Mouse (Mus musculus): ENCODE results near the gene Gfm2. TPM values are rescaled to one million over a fixed set of nuclear protein-coding genes. Genes with fewer than 3 reads are reported as not detected.
A peak's percentile ranks its signal among the peaks of the same experiment; 100 is the strongest.

Gfm2 gene
- total RNA-seq, 2 experiments from 2014 or later = 23.4 to 24.1 TPM

DNA sequence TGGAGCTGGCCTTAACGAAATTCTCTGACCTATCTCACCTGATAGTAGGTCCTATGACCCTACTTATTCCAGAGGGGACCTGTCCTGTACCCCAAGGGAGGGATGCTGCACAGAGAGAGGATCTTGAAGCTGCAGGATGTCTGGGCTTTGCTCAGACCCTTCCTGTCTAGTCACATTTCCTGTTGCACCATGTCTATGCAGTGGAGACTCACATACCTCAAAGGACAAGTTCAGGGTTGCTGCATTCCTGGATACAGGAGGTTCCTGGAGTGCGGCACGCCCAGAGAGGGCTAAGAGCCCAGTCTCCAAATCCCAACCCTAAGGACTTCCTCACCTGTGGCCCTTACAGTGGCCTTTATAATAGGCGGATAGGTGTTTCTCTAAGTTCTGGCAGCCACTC lies 48.6 kb downstream of the Gfm2 start:
- intact Hi-C loops (cut with DNase I) = no loop called here
- DNase-seq = no peak

DNA sequence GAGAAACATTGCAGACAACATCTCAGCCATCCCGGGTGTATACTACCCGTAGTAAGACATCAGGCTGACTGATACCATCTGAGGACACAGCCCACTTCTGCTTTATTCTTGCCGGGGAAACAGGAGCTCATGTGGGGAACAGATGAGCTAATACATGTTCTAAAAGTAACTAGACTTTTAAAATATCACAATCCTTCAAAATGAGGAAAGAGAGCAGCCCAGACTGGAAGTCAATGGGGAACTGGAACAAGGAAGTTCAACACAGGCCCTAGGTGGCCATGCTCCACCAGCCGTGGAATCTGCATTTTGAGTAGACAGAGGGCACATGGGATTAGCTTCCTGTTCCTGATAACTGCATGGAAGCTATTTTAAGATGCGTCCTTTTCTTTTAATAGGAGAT lies 50.0 kb downstream of the Gfm2 start:
- no peak for DNase-seq
- intact Hi-C loops (cut with DNase I) = no loop called here

DNA sequence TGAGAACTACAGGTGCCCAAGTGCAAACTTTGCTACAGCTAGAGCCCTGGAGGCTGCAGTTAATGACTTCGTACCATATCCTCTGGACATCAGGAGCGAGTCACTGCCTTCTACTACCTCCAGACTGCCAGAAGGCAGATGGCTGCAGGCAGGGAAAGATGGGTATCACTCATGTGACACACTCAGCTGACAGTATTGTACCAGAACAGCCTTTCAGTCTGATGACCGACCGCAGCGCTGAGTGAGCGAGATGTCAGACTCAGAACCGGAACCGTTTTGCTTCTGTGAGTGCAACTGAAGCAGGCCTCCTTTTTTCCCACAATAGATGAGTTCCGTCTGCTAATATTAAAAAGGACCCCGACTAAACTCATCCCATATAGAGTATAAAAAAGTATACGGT lies 54.9 kb downstream of the Gfm2 start:
- intact Hi-C loops (cut with DNase I) = no loop called here
- DNase-seq = no peak

DNA sequence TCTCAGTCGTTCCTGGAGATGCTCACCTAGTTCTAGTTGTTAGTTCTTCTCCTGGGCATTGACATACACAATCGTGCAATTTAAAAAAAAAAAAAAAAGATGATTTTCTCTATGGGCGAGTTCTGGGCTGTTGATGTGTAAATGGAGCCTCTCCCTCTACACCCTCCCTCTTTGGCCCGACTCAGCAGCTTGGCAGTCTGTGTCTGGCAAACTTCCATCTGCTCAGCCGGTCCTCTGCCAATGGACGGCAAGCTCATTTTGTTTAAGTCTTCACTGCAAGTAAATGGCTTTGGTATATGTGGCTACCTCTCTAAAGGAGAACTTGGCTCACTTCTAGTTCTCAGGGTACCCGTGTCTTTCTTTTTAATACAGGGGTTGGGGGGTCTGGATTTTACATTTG lies 55.7 kb downstream of the Gfm2 start:
- DNase-seq = peak; percentile 89
- intact Hi-C loops (cut with DNase I) = no loop called here

DNA sequence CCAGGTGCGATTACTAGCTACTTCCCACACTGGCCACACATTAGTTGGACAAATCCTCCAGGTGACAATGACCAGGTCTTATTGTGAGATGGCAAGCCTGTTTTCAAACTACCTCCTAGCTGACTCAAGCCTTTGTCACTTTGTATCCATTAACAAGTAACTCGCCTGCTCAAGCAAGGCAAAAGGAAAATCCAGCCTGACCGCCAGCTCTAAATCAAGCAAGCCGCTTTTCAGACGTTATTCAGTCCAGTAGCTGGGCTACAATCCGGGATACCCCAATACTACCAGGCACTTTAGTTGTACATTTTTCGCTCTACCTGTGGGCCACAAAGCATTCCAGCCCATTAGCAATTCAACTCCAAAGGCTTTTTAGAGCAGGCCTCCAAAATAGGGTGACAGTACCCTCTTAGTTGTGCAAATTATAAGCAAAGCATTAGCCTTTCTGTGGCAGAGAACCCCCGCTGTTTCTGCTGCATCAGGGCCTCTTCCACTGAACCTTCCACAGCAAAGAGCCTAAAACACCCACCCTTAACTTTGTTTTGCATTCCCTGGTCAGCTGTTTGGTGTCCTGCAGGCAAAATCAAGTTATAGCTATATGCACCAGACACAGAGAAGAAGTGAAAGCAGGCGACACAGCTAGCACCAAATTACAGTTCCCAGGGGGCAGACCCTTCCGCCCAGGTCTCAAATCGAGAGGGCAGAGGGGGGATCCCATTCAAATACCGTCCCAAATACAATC lies 58.6 kb downstream of the Gfm2 start:
- intact Hi-C loops (cut with DNase I) = no loop called here
- no peak for DNase-seq

DNA sequence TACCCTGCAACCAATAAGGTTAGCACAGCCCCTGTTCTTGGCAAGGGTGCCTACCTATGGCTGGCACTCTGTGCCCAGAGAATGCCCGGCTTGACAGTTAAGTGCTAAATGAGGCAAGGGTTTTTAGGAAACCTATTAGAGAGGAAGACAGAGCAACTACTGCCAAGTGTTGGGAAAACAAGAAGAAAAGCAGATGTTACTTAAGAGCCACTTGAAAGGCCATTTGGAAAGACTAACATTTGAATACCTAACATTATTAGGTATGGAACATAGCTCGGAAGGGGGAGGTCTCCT lies 59.1 kb downstream of the Gfm2 start:
- intact Hi-C loops (cut with DNase I) = no loop called here
- no peak for DNase-seq

DNA sequence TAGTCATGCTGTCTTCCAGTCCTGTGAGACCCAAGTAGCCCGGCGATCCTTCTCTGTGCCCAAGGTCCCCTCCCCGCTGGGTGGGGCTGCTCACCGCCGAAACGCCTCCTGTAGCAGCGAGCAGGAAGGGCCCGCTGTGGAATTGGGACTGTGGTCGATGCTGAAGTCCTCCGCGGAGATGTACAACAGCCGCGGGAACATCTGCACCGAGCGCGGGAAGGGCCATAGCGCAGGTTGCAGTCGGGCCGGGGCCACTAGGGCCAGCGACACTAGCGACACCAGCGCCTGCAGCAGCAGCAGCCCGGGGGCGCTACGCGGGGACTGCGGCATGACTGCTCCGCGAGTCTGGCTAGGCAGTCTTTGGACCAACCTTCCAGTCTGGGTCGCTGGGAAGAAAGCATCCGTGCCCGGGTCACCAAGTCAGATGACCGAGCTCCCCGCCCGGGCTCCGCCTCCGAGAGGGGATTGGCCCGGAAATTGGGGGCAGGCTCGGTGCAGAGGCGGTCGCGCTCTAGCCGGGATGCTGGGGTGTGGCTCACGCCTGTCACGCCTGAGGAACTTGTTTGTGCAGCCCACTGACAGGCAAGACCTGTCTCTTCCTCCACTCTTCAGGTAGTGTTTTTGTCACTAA lies 60.3 kb downstream of the Gfm2 start, which contains the start of gene Hexb:
TSS of gene Hexb (minus strand) at position 426 of the 631 bp plus-strand sequence.
- DNase-seq = peak; percentile 87
- intact Hi-C loops (cut with DNase I) = no loop called here

DNA sequence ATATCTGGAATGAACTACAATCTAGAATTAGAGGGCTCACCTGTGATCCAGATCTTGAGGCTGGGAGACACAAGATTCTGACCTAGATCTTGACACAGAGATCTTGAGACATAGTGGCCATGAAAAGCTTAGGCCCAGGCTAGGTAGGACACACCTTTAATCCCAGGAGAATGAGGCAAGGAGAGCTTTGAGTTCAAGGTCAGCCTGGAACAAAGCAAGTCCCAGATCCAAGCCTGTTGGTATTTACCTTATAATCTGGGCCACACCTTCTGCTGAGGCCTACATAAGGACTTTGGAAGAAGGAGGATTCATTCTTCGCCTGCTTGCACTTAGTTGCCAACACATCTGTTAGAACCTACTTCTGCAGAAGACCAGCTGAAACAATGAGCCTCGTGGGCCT lies 61.4 kb downstream of the Gfm2 start:
- intact Hi-C loops (cut with DNase I) = no loop called here
- DNase-seq = no peak

DNA sequence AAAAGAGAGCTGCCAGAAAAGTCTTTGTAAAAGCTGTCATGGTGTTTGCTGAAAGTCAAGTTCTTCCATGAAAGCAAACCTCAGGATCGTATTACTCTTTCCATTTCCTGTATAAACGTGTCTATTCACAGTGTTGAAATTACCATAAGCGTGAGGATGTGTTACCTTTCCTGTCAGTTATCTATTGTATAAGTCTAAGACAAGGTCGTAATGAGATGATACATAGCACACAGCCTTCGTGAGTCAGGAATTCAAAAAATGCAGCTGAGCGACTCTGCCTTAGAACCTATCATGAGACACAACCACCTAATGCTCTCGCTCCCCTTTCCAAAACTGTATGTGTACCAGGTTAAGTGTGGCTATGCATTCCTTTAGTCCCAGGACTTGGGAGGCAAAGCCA lies 63.3 kb downstream of the Gfm2 start:
- DNase-seq = no peak
- intact Hi-C loops (cut with DNase I) = no loop called here

DNA sequence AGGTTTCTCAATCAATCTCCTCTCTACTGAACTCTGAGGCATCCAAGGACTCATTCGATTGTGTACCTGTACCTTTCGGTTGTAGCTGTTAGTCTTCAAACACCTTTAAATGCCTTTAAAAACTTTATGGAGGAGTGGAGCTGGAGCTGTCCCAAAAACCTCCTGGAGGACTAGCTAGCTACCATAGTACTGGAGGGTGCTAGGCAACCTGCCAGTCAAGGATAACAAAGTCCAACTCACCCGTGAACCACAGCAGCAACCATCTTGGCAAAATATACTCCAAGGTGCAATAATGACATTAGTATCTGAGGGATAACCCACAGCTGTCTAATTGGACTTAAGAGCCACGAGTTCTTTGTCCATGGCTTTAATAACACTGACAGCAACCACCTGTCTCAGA lies 64.2 kb downstream of the Gfm2 start:
- intact Hi-C loops (cut with DNase I) = no loop called here

DNA sequence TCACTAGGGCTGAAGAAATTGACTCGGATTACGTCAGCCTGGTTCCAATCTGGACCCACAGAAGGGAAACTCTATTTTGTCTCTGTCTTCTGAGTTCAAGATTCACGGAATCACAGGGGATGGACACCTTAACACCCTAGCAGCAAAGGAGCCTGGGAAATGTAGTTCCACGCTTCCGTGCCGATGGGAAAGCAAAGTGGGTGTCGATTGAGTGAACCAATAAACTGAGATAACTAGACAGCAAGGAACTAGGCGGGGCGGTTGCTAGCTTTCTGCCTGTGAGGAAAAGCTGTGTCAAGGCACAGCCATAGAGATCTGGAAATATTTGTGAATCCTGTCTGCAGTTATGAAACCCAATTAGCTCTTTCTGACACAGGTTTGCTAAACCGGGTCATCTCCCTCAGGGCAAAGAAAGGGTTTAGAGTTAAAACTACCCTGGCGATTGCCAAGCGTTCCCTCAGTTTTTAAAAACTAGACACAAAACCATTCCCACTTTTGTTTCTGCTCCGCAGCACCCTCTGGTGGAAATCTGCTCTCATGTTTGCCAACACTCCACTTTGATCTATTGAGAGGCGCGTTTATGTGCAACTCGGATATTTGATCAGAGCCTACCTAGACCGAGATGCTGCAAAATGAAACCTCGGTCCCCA lies 67.4 kb downstream of the Gfm2 start:
- intact Hi-C loops (cut with DNase I) = no loop called here

More for the DNA sequence above, 64.2 kb downstream of the Gfm2 start:
- no peak for DNase-seq

DNA sequence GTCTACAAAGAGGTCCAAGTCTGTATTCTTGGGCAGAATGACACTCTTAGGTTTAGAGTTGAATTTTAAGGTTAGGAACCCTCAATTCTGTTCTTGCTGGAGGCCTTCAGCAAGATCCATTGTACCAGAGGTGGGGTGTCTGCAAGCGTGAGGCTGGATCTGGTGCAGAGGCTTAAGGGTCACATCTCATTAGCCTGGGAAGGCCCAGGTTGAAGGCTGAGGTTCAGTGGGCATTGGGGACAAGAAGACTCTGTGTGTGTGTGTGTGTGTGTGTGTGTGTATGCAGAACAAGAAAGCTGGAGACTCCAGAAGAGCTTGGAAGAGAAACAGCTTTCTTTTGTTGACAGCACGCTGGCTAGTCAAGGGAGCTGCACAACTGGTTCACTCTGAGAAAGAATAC lies 68.3 kb downstream of the Gfm2 start:
- intact Hi-C loops (cut with DNase I) = no loop called here

More for the DNA sequence above, 67.4 kb downstream of the Gfm2 start:
- DNase-seq = peak; percentile 77

DNA sequence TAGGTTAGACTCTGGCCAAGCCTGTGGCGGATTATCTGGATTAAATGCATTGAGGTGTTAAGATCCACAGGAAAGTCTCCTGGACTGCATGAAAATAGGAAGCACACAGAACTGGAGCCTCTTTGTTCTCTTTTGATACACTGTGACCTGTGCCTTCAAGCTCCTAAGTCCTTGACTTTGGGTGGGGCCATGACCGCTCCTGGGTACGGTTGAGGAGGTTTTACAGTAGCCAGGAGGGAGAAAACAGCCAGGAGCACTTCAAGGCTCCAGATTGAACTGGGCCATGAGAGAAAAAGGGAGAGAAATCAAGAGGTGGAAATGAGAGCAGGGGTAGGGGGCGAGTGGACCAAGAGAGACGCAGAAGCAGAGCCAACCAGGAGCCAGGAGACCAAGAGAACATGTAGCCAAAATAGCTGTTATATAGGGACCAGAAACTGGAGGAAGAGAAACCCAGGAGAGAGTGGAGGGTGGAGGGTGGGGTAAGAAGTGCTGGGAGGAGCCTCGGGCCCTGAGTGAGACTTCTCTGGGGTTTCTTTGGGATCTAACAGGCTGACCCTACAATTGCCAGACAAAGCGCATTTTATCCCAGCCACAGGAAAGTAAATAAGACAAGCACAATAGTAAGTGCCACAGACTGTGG lies 69.9 kb downstream of the Gfm2 start:
- intact Hi-C loops (cut with DNase I) = no loop called here

More for the DNA sequence above, 68.3 kb downstream of the Gfm2 start:
- no peak for DNase-seq

DNA sequence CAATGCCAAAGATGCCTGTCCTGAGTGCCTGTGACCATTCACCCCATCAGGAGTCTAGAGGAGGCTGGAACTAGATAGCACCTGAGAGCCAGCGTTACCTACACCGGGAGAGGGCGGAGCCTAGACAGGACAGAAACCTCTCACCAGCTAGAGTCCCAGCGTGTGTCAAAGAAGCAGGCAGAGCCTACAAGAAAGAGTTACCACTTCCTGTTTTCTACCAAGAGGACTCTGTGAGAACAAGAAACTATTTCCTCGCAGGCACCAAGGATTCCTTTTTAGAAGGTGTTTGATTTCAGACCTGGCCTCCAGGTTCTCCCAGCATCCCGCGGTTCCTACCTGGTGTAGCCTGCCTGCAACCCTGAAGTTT lies 70.4 kb downstream of the Gfm2 start:
- no peak for DNase-seq
- intact Hi-C loops (cut with DNase I) = no loop called here

More for the DNA sequence above, 69.9 kb downstream of the Gfm2 start:
- no peak for DNase-seq

DNA sequence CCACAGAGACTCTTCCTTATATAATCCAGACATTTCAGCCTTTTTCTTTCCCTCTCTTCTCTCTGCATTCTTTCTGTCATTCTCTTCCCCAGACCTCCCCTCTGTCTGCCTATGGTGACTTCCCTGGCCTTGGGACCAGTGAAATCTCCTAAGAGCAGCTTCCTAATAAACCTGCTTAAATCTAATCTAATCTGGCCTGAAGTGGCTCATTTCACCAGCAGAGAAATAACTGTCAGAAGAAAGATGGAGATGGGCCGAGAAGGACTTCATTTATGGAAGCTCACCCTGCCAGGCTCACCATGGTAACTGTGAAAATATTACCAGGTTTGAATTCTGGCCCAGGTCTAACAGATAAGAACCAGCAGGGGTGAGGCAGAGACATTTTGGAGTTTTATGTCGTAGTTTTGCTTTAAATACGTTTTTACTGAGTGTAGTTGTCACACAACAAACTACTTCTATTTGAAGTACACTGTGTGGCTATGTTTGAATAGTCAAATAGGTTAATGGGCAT lies 70.8 kb downstream of the Gfm2 start:
- DNase-seq = no peak
- intact Hi-C loops (cut with DNase I) = no loop called here

DNA sequence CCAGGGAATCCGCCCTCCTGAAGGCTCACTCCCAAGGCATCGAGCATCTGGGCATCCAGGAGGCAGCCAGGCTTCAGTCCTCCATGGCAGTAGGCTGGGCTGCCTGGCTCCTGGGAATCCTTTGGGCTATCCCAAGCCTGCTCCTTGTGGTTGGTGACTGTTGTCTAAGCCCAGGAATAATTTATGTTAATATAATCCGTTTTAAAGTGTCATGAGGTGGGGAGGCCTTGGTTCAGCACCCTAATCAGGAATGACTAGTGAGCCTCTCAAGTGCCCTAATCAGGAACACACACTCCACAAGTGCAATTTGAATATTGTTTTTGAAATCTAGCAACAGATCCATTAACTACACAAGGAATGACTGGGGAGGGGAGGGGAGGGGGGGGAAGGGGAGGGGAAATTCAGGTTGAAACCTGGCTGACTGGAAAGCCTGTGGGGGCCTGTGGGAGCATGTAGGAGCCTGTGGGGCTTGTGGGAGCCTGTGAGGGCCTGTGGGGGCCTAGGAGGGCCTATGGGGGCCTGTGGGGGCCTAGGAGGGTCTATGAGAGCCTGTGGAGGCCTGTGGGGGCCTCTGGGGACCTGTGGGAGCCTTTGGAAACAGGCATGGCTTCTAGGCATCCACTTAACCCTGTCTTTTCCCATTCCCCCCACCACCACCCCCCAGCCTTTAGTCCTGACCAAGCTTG lies 77.0 kb downstream of the Gfm2 start:
- no peak for DNase-seq
- intact Hi-C loops (cut with DNase I) = no loop called here

DNA sequence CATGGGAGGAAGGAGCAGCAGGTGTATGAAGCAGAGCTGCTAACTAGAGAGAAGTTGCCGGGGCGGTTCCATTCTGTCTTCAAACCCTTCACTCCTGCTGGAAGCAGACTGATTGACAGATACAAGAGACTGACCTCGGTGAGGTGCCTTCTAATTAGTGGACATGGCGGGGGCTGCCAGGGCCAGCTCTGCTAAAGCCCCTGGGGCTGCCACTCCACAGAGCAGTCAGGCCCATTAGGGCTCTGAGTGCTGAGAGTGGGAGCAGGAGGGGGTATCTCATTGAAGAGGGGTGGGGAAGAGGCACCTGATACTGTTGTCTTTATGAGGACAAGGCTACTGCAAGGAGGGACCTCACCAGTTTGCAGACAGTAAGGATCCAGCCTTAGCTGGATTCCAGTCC lies 77.8 kb downstream of the Gfm2 start:
- no peak for DNase-seq
- intact Hi-C loops (cut with DNase I) = no loop called here

DNA sequence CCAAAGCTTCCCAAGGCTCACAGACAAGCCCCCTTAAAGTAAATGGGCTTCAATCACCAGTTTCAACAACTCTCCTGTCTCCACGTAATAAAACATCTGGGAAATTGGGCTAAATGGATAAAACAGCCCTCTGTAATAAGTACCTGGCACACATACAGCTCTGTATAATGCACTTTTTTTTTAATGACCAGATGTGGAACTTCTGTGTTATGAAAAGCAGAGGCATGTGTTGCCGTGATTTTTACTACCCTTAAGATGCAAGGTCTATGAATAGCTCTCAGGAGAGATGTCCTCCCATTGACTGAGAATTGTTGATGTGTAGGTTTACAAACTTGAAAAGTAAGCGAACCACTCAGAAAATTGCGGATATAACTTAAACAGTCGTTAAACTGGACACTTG lies 78.5 kb downstream of the Gfm2 start:
- intact Hi-C loops (cut with DNase I) = no loop called here
- no peak for DNase-seq

DNA sequence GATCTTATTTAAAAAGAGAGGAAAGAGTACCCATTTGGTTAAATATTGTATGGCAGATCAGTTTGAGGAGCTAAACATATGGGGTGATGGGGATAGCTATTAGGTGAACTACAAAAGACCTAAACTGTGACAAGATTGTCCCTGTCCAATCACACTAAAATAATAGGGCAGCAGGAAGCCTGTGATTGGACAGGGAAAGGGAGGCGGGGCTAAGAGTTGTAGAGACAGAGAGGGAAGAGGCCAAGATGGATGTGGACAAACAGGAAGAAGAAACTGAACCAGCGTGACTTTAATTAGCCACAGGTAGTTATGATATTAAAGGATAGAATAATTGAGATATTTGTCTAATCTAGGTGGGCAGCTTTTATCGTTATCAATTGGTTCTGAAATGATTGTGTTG lies 82.3 kb downstream of the Gfm2 start:
- intact Hi-C loops (cut with DNase I) = no loop called here
- DNase-seq = no peak

DNA sequence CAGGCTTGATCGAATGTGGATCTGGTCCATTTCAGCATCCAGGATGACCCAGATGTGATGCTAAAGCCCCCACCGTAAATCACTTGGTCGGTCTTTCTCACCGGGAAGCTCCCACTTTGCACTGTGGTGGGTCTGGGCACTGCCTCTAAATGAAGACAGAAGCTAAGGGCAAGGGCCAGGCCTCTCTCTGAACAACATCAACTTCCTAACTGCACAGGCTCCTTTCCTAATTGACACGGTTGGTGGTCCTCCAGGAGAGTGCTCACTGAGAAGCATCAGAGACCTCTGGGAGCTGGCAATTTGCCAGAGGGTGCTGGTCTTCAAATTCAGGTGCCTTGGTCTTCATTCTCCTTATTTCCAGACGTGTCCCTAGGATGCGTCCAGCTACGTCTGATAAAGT lies 86.1 kb downstream of the Gfm2 start:
- DNase-seq = no peak
- intact Hi-C loops (cut with DNase I) = no loop called here

DNA sequence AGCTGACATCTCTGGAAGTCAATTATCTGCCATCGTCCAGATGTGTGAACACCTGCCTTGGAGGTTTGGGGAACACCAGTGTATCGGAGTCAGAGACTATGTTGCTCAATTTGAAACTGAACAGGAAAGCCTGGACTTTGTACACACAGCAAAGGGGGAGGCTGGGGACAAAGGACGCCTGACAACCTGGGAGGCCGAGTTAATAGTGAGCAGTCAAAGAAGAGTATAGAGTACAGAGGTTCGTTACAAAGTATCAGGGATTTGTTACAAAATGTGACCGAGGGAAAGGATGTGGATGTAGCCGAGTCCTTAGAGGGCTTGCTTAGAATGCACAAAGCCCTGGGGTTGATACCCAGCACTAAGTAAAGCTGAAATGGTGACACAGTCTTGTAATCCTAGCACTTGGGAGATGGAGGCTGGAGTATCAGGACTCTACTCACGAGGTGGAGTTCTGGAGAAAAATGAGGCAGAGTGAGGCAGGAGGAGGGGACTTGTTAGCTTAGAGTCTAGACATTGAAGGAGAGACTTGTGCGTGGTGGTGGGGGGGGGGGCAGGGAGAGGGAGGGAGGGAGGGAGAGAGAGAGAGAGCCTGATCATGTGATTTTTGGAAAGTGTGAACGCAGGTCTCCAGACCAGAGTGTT lies 86.7 kb downstream of the Gfm2 start:
- intact Hi-C loops (cut with DNase I) = no loop called here
- no peak for DNase-seq
